Mouse (Mus musculus): ENCODE data around the gene Mfsd12. TPM values are rescaled to one million over a fixed set of nuclear protein-coding genes. Genes with fewer than 3 reads are reported as not detected.

Gene Mfsd12
- polyA plus RNA-seq, 1 experiment from 2014 or later, result 14.5 TPM

DNA sequence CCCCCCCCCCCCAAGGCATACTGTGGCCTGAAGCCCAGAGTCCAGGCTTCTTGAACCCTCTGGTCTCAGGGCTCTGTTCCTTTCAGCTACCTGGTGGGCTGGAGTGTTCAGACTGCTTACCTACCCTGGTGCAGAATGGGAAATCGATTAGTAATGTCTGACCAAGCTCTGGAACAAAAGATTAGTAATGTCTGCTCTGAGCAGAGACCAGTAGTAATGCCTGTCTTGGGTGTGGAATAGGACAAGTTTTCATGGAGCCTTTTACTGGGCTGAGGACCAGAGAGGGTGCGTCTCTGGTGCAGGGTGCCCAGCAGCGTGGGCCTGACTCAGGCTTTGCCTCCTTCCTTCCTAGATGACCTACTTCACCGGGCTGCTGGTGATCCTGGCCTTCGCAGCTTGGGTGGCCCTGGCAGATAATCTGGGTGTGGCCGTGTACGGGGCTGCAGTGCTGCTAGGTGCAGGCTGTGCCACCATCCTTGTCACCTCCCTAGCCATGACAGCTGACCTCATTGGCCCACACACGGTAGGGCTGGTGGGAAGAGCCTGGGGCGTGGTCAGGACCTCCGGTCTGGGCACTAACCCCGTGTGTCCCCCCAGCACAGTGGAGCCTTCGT lies 5.2 kb downstream of the Mfsd12 start:
- Histone ChIP-seq H3K9ac (no peak overlapping the region), H3K27ac (no peak overlapping the region), H3K9me3 (no peaks in the 10 kb centered on the region), H3K4me2 (replicated peaks) (no peak overlapping the region), H3K4me1 (peaks cover 45% of the 10 kb centered on the region), H3K4me3 (no peak overlapping the region), H3K36me3 (peaks cover 24% of the 10 kb centered on the region), H3K27me3 (peaks cover 35% of the 10 kb centered on the region)
- WGBS, result 74% methylated on average over 12 of the region's 12 CpGs
- no peak for ATAC-seq (ENCODE audit: insufficient number of reproducible peaks, insufficient read depth, low FRiP score, low TSS enrichment)

GRCm38 (mm10) chr10:81363436-81364346 lies 6.4 kb downstream of the Mfsd12 start:
- Histone ChIP-seq H3K4me1 (peaks cover 36% of the 10 kb centered on the region), H3K4me3 (peak overlapping the region; percentile 25), H3K27me3 (peaks cover 35% of the 10 kb centered on the region), H3K9me3 (no peaks in the 10 kb centered on the region), H3K4me2 (replicated peaks) (peak overlapping the region; percentile 49), H3K9ac (peak overlapping the region; percentile 49), H3K36me3 (peaks cover 37% of the 10 kb centered on the region), H3K27ac (no peak overlapping the region)
- 10% methylated on average over 51 of the region's 54 CpGs for WGBS
- no peak for ATAC-seq (ENCODE audit: insufficient number of reproducible peaks, insufficient read depth, low FRiP score, low TSS enrichment)

- no peak for ATAC-seq (ENCODE audit: insufficient number of reproducible peaks, insufficient read depth, low FRiP score, low TSS enrichment)
- WGBS, result 12% methylated on average over 28 of the region's 28 CpGs
- Histone ChIP-seq H3K9ac (peak overlapping the region; percentile 49; the same call in 1 of the 2 replicates), H3K36me3 (peaks cover 46% of the 10 kb centered on the region), H3K27me3 (peaks cover 35% of the 10 kb centered on the region), H3K27ac (no peak overlapping the region), H3K4me3 (peak overlapping the region; percentile 25), H3K9me3 (no peaks in the 10 kb centered on the region), H3K4me1 (peaks cover 33% of the 10 kb centered on the region), H3K4me2 (replicated peaks) (peak overlapping the region; percentile 49)
These were observed 7.4 kb downstream of the Mfsd12 start for GRCm38 (mm10) chr10:81364666-81365065.

DNA sequence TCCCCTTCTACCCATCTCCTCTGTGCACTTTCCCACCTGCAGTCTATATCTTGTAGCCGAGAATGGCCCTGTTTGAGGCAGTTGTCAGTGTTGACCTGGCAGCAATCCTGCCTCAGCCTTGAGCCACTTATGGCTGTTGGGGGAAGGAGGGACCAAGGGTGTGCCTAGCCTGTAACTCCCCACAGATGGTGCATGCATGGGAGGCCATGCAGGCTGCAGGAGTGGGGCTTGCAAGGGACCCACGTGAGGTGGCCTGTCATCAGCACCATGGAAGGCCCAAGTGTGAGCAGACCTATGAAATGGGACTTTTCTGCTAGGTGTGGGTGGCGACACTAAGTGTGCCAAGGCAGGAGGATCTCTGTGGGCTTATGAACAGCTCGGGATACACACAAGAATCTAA lies 7.8 kb downstream of the Mfsd12 start:
- Histone ChIP-seq H3K36me3 (peaks cover 50% of the 10 kb centered on the region), H3K27ac (no peak overlapping the region), H3K4me1 (peaks cover 30% of the 10 kb centered on the region), H3K4me2 (replicated peaks) (peak overlapping the region; percentile 49; the same call in 1 of the 2 replicates), H3K27me3 (peaks cover 35% of the 10 kb centered on the region), H3K9ac (no peak overlapping the region), H3K9me3 (no peaks in the 10 kb centered on the region), H3K4me3 (peak overlapping the region; percentile 25)
- ATAC-seq (ENCODE audit: insufficient number of reproducible peaks, insufficient read depth, low FRiP score, low TSS enrichment), result no peak
- WGBS, result 41% methylated on average over 4 of the region's 4 CpGs

DNA sequence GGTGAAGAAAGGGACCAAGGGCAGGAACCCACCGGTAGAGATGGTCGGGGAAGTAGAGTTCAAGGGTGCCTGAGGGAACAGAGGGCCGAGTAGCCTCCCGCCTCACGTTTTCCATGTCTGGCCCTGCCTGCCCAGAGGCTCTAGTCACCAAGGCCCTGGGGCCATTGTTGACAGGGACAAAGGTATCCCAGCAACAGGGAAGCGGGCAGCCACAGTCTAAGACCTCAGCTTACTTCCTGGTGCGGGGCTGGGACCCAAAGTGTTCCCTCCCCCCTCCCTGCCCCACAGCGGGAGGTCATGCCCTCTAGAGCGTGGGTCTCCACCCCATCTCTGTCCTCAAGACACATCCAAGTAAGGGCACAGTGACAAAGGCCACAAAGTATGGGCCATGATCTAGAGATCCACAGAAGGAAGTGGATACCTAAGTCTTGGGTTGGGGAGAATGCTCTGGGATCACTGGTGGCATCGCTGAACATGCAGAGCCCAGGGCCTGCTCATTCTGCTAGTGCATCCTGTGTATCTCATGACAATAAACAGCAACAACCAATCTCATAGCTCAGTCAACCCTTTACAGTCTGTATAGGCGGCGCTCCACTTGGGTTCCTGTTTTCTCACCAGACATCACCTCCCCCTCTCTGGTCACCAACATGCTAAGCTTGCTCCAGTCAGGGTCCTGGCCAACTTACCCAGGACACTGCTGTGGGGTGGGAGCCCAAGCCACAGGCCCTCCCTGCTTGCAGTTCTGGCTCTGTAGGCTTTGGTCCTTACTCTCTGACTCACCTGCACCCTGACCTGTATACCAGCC lies 8.6 kb downstream of the Mfsd12 start, which contains the start of gene 4930404N11Rik:
TSS of gene 4930404N11Rik (minus strand) at position 145 of the 805 bp plus-strand sequence.
- H3K4me3 ChIP-seq, result peak within 1 kb of the TSS; percentile 25
- H3K4me1 ChIP-seq, result peaks cover 26% of the 10 kb centered on the region
- H3K9me3 ChIP-seq, result no peaks in the 10 kb centered on the region
- H3K9ac ChIP-seq, result 0 out of 2 replicates have a peak within 1 kb of the TSS, but pooled peaks have one; percentile 49
- peaks cover 57% of the 10 kb centered on the region for H3K36me3 ChIP-seq
- WGBS, result 27% methylated on average over 10 of the region's 12 CpGs
- ATAC-seq (ENCODE audit: insufficient number of reproducible peaks, insufficient read depth, low FRiP score, low TSS enrichment), result no peak
- peak within 1 kb of the TSS; percentile 49 for H3K4me2 ChIP-seq (replicated peaks)
- peaks cover 35% of the 10 kb centered on the region for H3K27me3 ChIP-seq
- no peak within 1 kb of the TSS for H3K27ac ChIP-seq

- WGBS, result 79% methylated on average over 6 of the region's 6 CpGs
- Histone ChIP-seq H3K9ac (no peak overlapping the region), H3K4me1 (peaks cover 22% of the 10 kb centered on the region), H3K4me2 (replicated peaks) (no peak overlapping the region), H3K27ac (no peak overlapping the region), H3K27me3 (peaks cover 35% of the 10 kb centered on the region), H3K4me3 (no peak overlapping the region), H3K9me3 (no peaks in the 10 kb centered on the region), H3K36me3 (peaks cover 60% of the 10 kb centered on the region)
- ATAC-seq (ENCODE audit: insufficient number of reproducible peaks, insufficient read depth, low FRiP score, low TSS enrichment), result no peak
These were observed 9.4 kb downstream of the Mfsd12 start for GRCm38 (mm10) chr10:81366477-81367206.

DNA sequence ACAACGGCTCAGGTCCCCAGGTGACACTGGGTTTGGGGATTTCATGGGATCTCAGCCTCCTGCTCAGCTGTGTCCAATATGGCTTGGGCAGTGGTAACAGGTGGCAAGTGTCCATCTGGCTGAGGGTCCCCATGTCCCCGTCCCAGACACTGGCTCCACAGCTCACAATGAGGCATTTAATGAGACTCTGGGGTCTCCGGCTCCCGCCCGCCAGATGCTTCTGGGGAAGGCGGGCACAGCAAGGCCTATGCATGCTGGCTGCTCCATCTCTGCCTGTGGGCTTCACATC lies 9.9 kb downstream of the Mfsd12 start:
- no peak overlapping the region for H3K4me3 ChIP-seq
- H3K4me1 ChIP-seq, result peaks cover 22% of the 10 kb centered on the region
- H3K9me3 ChIP-seq, result no peaks in the 10 kb centered on the region
- WGBS, result 88% methylated on average over 6 of the region's 6 CpGs
- peaks cover 64% of the 10 kb centered on the region for H3K36me3 ChIP-seq
- H3K9ac ChIP-seq, result no peak overlapping the region
- no peak overlapping the region for H3K4me2 ChIP-seq (replicated peaks)
- no peak overlapping the region for H3K27ac ChIP-seq
- ATAC-seq (ENCODE audit: insufficient number of reproducible peaks, insufficient read depth, low FRiP score, low TSS enrichment), result no peak
- H3K27me3 ChIP-seq, result peaks cover 35% of the 10 kb centered on the region

DNA sequence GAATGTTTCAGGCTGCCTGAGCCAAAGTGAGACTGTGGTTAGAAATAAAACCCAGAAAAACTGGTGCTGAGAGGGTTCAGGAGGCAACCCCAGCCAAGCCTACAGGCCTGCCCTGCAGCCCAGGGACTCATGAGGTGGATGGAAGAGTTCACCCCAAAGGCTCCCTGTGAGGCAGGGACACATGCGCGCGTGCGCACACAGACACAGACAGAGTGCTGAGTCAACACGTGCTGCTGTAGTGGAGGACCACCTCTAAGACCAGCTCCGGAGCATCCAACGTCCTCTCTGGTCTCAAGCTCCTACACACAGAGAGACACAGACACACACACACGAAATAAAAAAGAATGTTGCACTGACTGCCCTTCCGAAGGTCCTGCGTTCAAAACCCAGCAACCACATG lies 18.0 kb downstream of the Mfsd12 start:
- 94% methylated on average over 10 of the region's 10 CpGs for WGBS
- Histone ChIP-seq H3K36me3 (peaks cover 45% of the 10 kb centered on the region), H3K27me3 (no peaks in the 10 kb centered on the region), H3K4me3 (no peak overlapping the region), H3K27ac (no peak overlapping the region), H3K4me1 (peaks cover 22% of the 10 kb centered on the region), H3K9ac (no peak overlapping the region), H3K9me3 (no peaks in the 10 kb centered on the region), H3K4me2 (replicated peaks) (no peak overlapping the region)
- ATAC-seq (ENCODE audit: insufficient number of reproducible peaks, insufficient read depth, low FRiP score, low TSS enrichment), result no peak

- Histone ChIP-seq H3K4me2 (replicated peaks) (peak overlapping the region; percentile 79), H3K27ac (peak overlapping the region; percentile 75; the same call in 1 of the 2 replicates), H3K9ac (peak overlapping the region; percentile 96), H3K9me3 (no peaks in the 10 kb centered on the region), H3K27me3 (no peaks in the 10 kb centered on the region), H3K4me3 (peak overlapping the region; percentile 85), H3K4me1 (peaks cover 22% of the 10 kb centered on the region), H3K36me3 (peaks cover 31% of the 10 kb centered on the region)
- whole genome bisulfite sequencing, result 31% methylated on average over 6 of the region's 6 CpGs
- ATAC-seq (ENCODE audit: insufficient number of reproducible peaks, insufficient read depth, low FRiP score, low TSS enrichment), result no peak
These were observed 19.5 kb downstream of the Mfsd12 start for GRCm38 (mm10) chr10:81376561-81377361.

GRCm38 (mm10) chr10:81377362-81377664 lies 20.0 kb downstream of the Mfsd12 start:
- WGBS, result 56% methylated on average over 2 of the region's 2 CpGs
- Histone ChIP-seq H3K27me3 (no peaks in the 10 kb centered on the region), H3K27ac (peak overlapping the region; percentile 75; the same call in 1 of the 2 replicates), H3K9ac (peak overlapping the region; percentile 96), H3K36me3 (peaks cover 28% of the 10 kb centered on the region), H3K4me1 (peaks cover 22% of the 10 kb centered on the region), H3K9me3 (no peaks in the 10 kb centered on the region), H3K4me3 (peak overlapping the region; percentile 85), H3K4me2 (replicated peaks) (peak overlapping the region; percentile 79)
- ATAC-seq (ENCODE audit: insufficient number of reproducible peaks, insufficient read depth, low FRiP score, low TSS enrichment), result no peak

Data from embryonic facial prominence, embryonic 12.5 days (tissue).